Mouse (Mus musculus) gastrocnemius, postnatal 10 days (tissue): ENCODE results near the gene Gm21119. TPM values are rescaled to one million over a fixed set of nuclear protein-coding genes. Genes with fewer than 3 reads are reported as not detected.

Experiments
- DNase-seq: peaks from one replicate; pipeline ENCODE4 v3.0.0; 2021; ENCODE audit warnings: mixed read lengths
- total RNA-seq, 2 experiments: library from RNA; stranded (reverse); gene quantifications; 2 replicates each; pipeline ENCODE4 v1.2.3; 2021

Gm21119 gene
- total RNA-seq, 2 experiments from 2014 or later: 0.34 to 0.49 TPM

- DNase-seq: peak; percentile 3
Measured at GRCm38 (mm10) chr8:20678418-20678817, 63.7 kb downstream of the Gm21119 start.
